Mouse (Mus musculus) embryonic fibroblast, embryonic 13.5 days (primary cell): ENCODE measurements around the gene Ptges2. TPM values are rescaled to one million over a fixed set of nuclear protein-coding genes. Genes with fewer than 3 reads are reported as not detected.

ENCODE experiments used
- H3K27ac ChIP-seq: 2 replicates; pipeline ENCODE4 v1.5.1; 2012; ENCODE audit warnings: low read length, control low read depth, inconsistent platforms; ENCODE audit not compliant: insufficient read depth
- H3K4me1 ChIP-seq: 2 replicates; pipeline ENCODE4 v1.6.1; 2011; ENCODE audit warnings: low read length; ENCODE audit not compliant: control insufficient read depth, insufficient read depth
- H3K4me3 ChIP-seq: 2 replicates; pipeline ENCODE4 v1.5.1; 2011; ENCODE audit warnings: mild to moderate bottlenecking, control low read depth, low read length; ENCODE audit not compliant: insufficient read depth
- CTCF ChIP-seq: IDR thresholded peaks from 2 replicates; pipeline ENCODE4 v1.5.1; 2011; ENCODE audit warnings: mild to moderate bottlenecking, control low read depth, low read length, moderate library complexity, borderline replicate concordance; ENCODE audit not compliant: insufficient read depth
- POLR2A ChIP-seq: IDR thresholded peaks from 2 replicates; pipeline ENCODE4 v1.6.1; 2011; ENCODE audit warnings: low read depth, mild to moderate bottlenecking, control low read depth, low read length, moderate library complexity
- polyA plus RNA-seq: library from polyadenylated mRNA; stranded (reverse); fragments of >200 nt; gene quantifications from 2 replicates; pipeline ENCODE4 v1.2.4, GENCODE M21; 2011; ENCODE audit warnings: low read depth; ENCODE audit not compliant: missing spikeins, insufficient read length

Ptges2 gene
- polyA plus RNA-seq, 1 experiment: 14.3 TPM

- TF ChIP-seq CTCF (no peak), POLR2A (no peak)
- H3K4me1 ChIP-seq: no peaks in the 10 kb centered on the region; the same call in 1 of the 2 replicates
- H3K4me3 ChIP-seq: no peak overlapping the region
- no peak overlapping the region for H3K27ac ChIP-seq
Observed at GRCm38 (mm10) chr2:32367315-32367714, 28.4 kb upstream of the Ptges2 start.

- Histone ChIP-seq H3K4me1 (no peaks in the 10 kb centered on the region), H3K27ac (no peak overlapping the region), H3K4me3 (no peak overlapping the region)
- TF ChIP-seq CTCF (no peak), POLR2A (no peak)
Observed at GRCm38 (mm10) chr2:32374191-32374590, 21.5 kb upstream of the Ptges2 start.

GRCm38 (mm10) chr2:32375317-32375940 lies 20.3 kb upstream of the Ptges2 start:
- Histone ChIP-seq H3K27ac (no peak overlapping the region), H3K4me3 (no peak overlapping the region), H3K4me1 (no peaks in the 10 kb centered on the region)
- TF ChIP-seq POLR2A (no peak), CTCF (no peak)

GRCm38 (mm10) chr2:32376963-32377362 lies 18.7 kb upstream of the Ptges2 start:
- H3K27ac ChIP-seq: no peak overlapping the region
- no peaks in the 10 kb centered on the region for H3K4me1 ChIP-seq
- H3K4me3 ChIP-seq: no peak overlapping the region
- TF ChIP-seq CTCF (no peak), POLR2A (no peak)

- no peak overlapping the region for H3K4me3 ChIP-seq
- TF ChIP-seq CTCF (no peak), POLR2A (no peak)
- no peaks in the 10 kb centered on the region for H3K4me1 ChIP-seq
- H3K27ac ChIP-seq: no peak overlapping the region
Observed at GRCm38 (mm10) chr2:32380001-32380500, 15.6 kb upstream of the Ptges2 start.

GRCm38 (mm10) chr2:32381141-32381774 lies 14.4 kb upstream of the Ptges2 start:
- H3K4me1 ChIP-seq: no peaks in the 10 kb centered on the region
- H3K4me3 ChIP-seq: peak overlapping the region; percentile 82
- no peak overlapping the region for H3K27ac ChIP-seq
- no peak for TF ChIP-seq CTCF
- no peak for TF ChIP-seq POLR2A

GRCm38 (mm10) chr2:32381775-32382223 lies 13.9 kb upstream of the Ptges2 start, which contains the start of gene 1110008P14Rik:
Gene 1110008P14Rik (minus strand): TSS chr2:32381938.
- no peak for TF ChIP-seq CTCF
- TF ChIP-seq POLR2A: peak; percentile 50
- H3K4me1 ChIP-seq: no peaks in the 10 kb centered on the region
- no peak within 1 kb of the TSS for H3K27ac ChIP-seq
- peak within 1 kb of the TSS; percentile 82 for H3K4me3 ChIP-seq

GRCm38 (mm10) chr2:32382689-32383088 lies 13.0 kb upstream of the Ptges2 start:
- Histone ChIP-seq H3K4me3 (no peak overlapping the region), H3K4me1 (no peaks in the 10 kb centered on the region), H3K27ac (no peak overlapping the region)
- TF ChIP-seq CTCF (no peak), POLR2A (no peak)

GRCm38 (mm10) chr2:32387706-32388490 lies 7.8 kb upstream of the Ptges2 start, which contains the start of gene Lcn2:
Gene Lcn2 (minus strand): TSS chr2:32388252.
- no peaks in the 10 kb centered on the region for H3K4me1 ChIP-seq
- H3K4me3 ChIP-seq: no peak within 1 kb of the TSS
- no peak for TF ChIP-seq CTCF
- no peak for TF ChIP-seq POLR2A
- H3K27ac ChIP-seq: no peak within 1 kb of the TSS

GRCm38 (mm10) chr2:32389157-32389556 lies 6.5 kb upstream of the Ptges2 start:
- Histone ChIP-seq H3K4me3 (no peak overlapping the region), H3K4me1 (no peaks in the 10 kb centered on the region), H3K27ac (no peak overlapping the region)
- TF ChIP-seq POLR2A: no peak
- TF ChIP-seq CTCF: no peak
